Mouse (Mus musculus): ENCODE data around the gene Dnaaf2. TPM values are rescaled to one million over a fixed set of nuclear protein-coding genes. Genes with fewer than 3 reads are reported as not detected.
A peak's percentile ranks its signal among the peaks of the same experiment; 100 is the strongest.
"Not testable (repeated sequence)": the region's sequence is repeated elsewhere in the genome, so short reads cannot be mapped to it uniquely, and the experiment has no call there.

The Dnaaf2 gene
- total RNA-seq, 1 experiment from 2014 or later: 3.4 TPM

DNA sequence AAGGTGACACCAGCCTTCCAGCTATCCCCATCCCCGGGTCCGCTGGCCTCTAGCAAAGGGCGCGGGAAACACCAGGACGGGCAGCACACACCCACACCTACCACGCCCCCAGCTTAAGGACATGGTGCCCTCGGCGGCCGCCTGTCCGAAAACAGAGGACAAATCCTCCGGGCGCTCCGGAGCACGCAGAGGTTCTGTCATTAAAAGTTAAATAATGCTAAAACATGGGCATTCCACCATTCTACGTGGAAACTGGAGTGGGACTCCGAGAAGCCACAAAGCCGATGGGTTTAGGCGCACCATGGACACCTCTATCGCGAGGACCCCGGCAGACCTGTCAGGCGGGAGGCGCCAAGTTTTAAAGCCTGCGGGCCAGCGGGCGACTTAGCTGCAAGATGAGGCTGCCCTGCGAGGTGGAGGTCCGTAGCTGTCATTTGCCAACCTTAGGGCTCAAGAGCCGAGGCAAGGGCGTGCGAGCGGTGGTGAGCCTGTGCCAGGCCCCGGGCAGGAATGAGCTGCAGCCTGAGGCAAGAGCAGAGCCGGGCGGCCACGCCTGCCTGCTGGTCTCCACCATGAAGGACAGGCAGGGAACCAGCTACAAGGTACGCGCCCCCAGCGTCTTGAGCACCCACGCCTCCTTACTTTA, 29.6 kb downstream of the Dnaaf2 start, which contains the start of gene Lrr1:
Gene Lrr1 (plus strand): TSS at position 354 of the 646 bp plus-strand sequence.
- peak; percentile 95 for ATAC-seq (replicated peaks; ENCODE audit: insufficient number of reproducible peaks, low FRiP score, low TSS enrichment, poor library complexity, severe bottlenecking)

DNA sequence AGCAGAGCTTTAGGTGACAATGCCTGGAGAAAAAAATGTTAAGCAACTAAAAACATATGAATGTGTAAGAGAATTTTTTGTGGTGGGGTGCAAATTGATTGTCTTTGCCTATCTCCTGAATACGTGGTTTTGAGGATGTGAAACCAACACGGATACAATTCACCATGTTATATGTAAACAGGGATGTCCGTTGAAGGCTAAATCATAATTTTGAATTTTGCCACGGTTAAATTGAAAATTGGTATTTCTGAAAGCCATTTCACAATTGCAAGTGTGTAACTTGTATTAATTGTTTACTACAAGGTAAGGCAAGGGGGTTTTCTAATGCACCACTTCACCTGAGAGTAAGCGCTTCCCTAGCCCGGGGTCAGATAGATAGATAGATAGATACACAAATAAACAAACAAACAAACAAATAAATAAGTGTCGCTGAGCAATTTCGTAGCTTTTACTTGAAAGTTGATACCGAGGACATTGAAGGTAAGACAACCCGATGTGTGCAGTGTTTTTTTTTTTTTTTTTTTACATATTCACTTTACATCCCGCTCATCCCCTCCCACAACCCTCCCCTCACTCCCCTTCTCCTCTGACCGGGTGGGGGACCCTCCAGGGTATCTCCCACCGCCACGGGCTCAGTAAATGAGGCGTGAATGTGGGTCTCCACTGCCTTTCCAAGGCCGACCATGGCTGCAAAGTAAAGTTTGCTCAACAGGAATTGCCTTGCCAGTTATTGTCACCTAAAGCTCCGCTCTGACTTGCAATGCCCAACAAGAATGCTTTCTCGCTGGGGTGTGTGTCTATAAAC, 30.4 kb downstream of the Dnaaf2 start:
- ATAC-seq (replicated peaks; ENCODE audit: insufficient number of reproducible peaks, low FRiP score, low TSS enrichment, poor library complexity, severe bottlenecking): no peak

DNA sequence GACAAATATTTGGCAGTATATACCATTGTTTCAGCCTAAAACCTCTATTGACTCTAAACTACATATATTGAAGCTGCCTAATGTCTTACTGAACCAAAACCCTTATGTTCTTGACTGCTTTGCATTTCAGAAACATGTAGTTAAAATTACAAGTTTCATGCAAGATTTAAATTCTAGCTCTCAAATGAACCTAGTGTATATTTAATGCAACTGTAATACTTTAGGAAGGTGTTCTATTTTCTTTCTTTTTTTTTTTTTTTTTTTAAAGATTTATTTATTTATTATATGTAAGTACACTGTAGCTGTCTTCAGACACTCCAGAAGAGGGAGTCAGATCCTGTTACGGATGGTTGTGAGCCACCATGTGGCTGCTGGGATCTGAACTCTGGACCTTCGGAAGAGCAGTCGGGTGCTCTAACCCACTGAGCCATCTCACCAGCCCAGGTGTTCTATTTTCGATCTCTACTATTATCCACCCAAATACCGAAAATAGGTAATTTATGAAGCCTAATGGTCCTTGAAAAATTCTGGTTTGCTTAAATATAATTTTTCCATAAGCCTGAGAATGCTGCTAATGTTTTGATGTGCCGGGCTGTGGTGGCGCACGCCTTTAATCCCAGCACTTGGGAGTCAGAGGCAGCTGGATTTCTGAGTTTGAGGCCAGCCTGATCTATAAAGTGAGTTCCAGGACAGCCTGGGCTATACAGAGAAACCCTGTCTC, 31.2 kb downstream of the Dnaaf2 start:
- not testable (repeated sequence) for ATAC-seq (replicated peaks; ENCODE audit: insufficient number of reproducible peaks, low FRiP score, low TSS enrichment, poor library complexity, severe bottlenecking)

DNA sequence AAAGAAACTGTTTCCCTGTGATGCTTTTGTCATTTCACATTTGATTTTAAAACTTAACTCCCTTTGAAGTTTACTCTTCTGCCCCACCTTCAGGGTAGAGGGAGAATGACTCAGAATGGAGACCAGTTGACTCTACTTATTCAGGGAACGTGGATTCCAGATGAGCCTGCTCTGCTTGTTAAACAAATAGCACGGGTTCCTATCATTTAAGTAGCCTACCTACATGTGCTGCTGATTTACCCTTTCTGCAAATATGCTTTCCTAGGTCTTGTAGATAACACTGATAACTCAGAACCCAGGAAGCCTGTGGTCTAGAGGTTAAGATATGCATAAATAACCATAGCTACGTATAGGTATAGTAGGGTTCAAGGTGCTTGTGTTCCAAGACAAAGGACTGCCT, 33.3 kb downstream of the Dnaaf2 start:
- no peak for ATAC-seq (replicated peaks; ENCODE audit: insufficient number of reproducible peaks, low FRiP score, low TSS enrichment, poor library complexity, severe bottlenecking)

DNA sequence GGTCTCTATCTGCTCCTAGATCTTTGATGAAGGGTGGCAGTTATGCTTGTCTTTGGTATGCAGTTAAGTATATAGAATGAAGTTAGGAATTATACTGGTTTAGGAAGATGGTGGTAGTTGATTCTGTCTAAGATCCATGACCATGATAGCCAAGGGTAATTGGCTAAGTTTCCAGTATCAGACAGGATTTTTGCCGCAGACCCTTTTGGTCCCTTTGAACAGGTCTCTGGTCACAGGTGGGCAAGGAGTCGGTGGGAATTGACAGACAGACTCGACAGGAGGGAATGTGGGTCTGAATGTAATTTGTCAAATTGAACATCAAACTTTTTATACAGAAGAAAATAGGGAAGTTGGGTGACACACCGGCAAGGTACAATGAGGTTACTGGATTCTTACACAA, 34.6 kb downstream of the Dnaaf2 start:
- not testable (repeated sequence) for ATAC-seq (replicated peaks; ENCODE audit: insufficient number of reproducible peaks, low FRiP score, low TSS enrichment, poor library complexity, severe bottlenecking)

DNA sequence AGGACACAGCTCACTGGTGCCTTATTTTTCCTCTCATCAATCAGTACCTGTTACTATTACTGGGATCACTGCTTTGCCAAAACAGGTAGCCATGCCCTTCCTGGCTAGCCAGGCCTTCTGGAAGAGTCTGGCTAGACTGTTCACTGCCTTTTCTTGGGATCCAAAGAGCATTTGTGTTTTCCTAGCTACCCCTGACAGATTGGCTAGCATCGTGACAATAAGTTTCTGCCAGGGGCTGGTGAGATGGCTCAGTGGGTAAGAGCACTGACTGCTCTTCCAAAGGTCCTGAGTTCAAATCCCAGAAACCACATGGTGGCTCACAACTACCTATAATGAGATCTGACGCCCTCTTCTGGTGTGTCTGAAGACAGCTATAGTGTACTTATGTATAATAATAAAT, 37.6 kb downstream of the Dnaaf2 start:
- not testable (repeated sequence) for ATAC-seq (replicated peaks; ENCODE audit: insufficient number of reproducible peaks, low FRiP score, low TSS enrichment, poor library complexity, severe bottlenecking)

DNA sequence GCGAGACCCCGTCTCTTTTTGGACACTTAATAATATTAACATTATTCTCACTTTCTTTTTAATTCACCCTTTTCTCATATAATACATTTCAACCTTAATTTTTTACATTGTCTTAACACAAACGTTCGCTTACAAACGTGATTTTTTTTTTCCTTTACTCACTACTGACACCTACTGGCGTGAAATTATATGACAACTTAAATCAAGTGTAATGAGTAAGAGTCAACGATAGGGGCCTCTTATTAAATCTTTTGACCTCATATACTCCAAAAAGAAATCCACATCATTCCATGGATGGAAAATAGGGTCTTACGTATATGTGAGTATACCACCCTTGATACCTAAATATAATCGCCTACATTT, 38.7 kb downstream of the Dnaaf2 start:
- ATAC-seq (replicated peaks; ENCODE audit: insufficient number of reproducible peaks, low FRiP score, low TSS enrichment, poor library complexity, severe bottlenecking): peak; percentile 29; the same call in 1 of the 2 replicates

DNA sequence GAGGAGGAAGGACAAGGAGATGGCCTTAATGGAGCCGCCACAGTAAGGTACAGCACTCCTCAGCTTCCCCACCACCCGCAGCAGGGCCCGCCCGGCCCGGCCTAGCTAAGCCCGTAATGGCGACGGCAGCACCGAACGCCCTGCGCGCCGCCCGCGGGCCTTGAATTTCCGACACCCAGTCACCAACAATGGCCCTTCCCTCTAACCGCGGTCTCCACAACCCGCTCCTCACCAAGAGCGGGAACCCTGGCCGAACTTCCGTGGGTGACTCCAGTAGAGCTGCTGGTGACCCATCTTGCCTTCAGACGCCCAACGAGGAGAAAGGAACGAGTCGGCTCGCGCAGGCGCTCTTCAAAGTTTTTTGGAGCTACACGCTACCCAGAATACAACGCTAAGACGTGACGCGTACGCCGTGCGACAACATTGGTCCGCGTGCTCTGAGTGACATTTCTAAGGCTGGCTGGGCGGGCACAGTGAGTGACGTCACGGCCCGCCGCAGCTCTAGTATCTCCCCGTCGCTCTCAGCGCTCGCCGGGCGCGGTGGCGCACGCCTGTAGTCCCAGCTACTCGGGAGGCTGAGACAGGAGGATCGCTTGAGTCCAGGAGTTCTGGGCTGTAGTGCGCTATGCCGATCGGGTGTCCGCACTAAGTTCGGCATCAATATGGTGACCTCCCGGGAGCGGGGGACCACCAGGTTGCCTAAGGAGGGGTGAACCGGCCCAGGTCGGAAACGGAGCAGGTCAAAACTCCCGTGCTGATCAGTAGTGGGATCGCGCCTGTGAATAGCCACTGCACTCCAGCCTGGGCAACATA, 39.3 kb downstream of the Dnaaf2 start, which contains the start of gene Rps29:
Gene Rps29 (minus strand): TSS at position 422 of the 813 bp plus-strand sequence.
- ATAC-seq (replicated peaks; ENCODE audit: insufficient number of reproducible peaks, low FRiP score, low TSS enrichment, poor library complexity, severe bottlenecking): peak; percentile 89

DNA sequence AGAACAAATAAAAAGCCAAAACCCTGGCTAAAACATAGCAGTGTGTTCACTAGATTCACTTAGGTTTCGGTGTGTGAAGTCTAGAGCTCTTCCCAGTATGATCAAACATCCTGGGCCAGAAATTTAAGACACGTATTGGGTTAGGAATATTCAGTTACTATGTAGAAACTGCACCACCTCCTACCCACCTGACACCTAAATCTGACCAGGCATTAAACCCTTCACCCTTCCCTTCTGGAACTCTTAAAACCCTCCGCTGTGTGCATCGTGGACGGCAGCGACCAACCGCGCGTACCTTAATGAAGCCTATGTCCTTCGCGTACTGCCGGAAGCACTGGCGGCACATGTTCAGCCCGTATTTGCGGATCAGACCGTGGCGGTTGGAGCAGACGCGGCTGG, 39.9 kb downstream of the Dnaaf2 start:
- 0 out of 2 replicates have a peak, but pooled peaks have one; percentile 4 for ATAC-seq (replicated peaks; ENCODE audit: insufficient number of reproducible peaks, low FRiP score, low TSS enrichment, poor library complexity, severe bottlenecking)

DNA sequence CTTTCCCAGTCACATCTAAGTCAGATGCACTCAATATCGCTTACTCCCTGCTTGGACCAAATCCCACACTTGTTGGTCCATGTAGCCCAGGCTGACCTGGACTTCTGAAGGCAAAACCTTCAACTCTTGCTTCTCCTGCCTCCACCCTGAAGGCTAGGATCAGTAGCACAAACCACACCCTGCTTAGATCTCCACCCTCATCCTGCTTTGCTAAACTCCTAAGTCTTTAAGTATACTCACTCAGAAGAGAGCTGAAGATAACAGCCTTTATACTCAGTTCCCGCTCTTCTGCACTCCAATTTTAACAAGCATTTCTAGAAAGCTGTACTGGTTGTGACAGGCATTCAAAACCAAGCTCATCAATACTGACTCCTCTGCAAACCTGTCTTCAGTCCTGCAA, 41.1 kb downstream of the Dnaaf2 start:
- no peak for ATAC-seq (replicated peaks; ENCODE audit: insufficient number of reproducible peaks, low FRiP score, low TSS enrichment, poor library complexity, severe bottlenecking)

DNA sequence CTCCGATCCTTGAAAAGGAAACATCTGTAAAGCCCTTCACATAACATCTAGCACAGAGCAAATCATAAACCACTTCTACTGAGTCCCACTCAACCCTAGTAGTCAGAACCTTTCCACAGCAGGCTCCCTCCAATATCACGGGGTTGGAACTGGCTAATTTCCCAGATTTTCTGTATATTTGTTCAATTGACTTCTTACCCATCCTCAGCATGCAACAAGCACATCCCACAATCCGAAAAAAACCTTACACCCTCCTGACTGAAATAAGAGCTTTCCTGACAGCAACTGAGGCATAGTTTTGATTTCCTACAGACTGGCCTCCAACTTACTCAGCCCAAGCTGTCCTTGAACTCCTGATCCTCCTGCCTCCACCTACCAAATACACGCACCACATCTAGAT, 41.8 kb downstream of the Dnaaf2 start:
- ATAC-seq (replicated peaks; ENCODE audit: insufficient number of reproducible peaks, low FRiP score, low TSS enrichment, poor library complexity, severe bottlenecking): no peak

DNA sequence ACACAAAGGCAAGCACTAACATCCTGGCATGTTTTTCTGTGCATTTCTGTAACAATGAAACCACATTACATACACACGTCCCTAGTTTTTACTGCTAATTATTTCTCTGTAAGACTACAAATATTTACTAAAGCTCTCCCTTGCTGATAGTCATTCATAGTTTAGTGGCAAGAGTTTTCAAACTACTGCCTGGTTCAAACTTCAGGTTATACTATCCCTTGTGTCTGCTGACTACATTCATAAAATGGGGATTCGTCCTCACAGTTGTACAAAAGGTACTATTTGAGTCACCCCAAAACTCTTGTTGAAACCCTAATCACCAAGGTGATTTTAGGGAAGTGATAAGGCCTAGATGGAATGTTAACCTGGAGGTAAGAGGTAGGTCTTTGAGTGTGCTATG, 42.3 kb downstream of the Dnaaf2 start:
- ATAC-seq (replicated peaks; ENCODE audit: insufficient number of reproducible peaks, low FRiP score, low TSS enrichment, poor library complexity, severe bottlenecking): no peak

DNA sequence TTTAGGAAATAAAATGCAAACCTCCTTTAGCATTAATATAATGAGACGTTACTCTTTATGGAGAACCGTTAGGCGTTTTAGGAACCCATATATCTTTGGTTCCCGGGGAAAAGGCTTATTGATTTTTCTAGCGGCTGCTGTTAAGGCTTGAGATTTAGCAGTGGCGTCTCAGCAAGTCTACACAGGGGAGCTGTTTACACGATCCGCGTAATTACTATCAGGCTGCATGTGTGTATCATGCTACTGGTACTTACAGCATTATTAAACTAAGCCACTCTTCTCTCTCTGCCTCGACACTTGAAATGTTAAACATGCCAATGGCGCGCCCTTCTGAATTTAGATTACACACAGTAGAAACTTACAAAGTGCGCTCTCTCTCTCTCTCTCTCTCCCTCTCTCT, 48.2 kb downstream of the Dnaaf2 start:
- ATAC-seq (replicated peaks; ENCODE audit: insufficient number of reproducible peaks, low FRiP score, low TSS enrichment, poor library complexity, severe bottlenecking): no peak

DNA sequence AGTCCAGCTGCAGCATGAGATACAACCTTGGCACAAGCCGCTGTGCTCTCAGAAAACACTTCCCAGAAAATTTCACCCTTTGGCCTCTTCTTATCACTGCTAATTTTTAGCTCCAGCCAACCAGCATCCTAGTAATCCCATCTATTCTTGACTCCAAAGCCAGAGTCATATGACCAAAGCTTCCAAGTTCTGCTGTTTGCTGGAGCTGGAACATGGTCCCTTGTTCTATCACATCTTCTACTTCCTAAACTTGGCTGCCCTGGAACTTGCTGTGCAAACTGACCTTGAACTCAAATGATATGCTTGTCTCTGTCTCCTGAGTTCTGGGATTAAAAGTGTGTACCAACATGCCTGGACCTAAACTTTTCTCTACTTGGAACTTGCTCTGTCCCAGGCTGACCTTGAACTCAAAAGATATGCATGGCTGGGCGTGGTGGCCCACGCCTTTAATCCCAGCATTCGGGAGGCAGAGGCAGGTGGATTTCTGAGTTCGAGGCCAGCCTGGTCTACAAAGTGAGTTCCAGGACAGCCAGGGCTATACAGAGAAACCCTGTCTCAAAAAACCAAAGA, 51.0 kb downstream of the Dnaaf2 start:
- ATAC-seq (replicated peaks; ENCODE audit: insufficient number of reproducible peaks, low FRiP score, low TSS enrichment, poor library complexity, severe bottlenecking): no peak

DNA sequence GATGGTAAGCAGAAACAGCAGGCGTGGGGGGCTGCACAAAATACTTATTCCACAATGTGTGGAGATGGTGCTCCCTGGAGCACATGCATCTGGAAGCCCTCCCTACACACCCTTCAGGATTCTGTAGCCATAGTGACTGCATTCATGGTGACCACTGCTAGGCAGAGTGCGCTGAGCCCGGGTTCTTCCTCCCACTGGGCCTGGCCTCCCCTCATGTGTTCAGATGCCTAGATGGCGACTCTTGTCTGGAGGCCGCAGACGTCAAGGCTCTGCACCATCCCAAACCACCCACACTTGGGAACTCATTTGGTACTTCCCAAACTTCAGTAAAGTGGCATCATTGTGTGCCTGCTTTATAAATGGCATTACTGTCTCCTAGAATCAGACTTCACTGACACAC, 54.8 kb downstream of the Dnaaf2 start:
- ATAC-seq (replicated peaks; ENCODE audit: insufficient number of reproducible peaks, low FRiP score, low TSS enrichment, poor library complexity, severe bottlenecking): peak; percentile 27; the same call in 1 of the 2 replicates

DNA sequence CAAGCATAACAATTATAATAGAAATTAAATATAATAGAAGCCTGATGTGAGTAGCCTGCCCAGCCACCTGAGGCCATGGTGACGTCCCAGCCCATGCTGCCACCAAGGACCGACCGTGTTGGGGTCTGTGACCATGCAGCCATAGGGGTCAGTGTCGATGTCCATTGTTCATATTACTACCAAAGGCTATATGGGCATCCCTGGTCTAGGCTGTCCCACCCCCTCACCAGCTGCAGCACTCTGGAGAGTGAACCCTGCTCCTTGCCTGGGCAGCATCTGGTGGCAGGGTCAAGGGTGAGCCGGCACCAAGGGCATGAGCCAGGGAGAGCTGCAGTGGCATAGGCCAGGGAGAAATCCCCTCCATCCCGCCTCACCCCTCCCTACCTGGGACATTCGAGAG, 58.4 kb downstream of the Dnaaf2 start:
- ATAC-seq (replicated peaks; ENCODE audit: insufficient number of reproducible peaks, low FRiP score, low TSS enrichment, poor library complexity, severe bottlenecking): no peak; the same call in 1 of the 2 replicates

DNA sequence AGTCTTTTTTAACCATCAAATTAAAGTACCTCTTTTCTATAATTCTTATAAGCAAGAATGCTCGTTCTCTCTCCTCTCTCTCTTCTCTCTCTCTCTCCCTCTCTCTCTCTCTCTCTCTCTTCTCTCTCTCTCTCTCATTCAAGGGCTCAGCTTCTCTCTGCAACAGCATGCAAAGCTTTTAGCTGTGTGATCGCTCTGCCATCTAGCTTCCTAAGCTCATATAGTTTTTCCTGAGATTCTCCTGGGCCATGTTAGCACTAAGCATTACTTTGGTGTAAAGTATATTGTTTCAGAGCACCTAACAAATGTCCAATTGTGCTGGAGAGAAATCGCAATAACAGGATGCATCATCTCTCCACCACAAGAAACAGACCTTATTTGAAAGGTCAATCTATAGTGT, 59.0 kb downstream of the Dnaaf2 start:
- ATAC-seq (replicated peaks; ENCODE audit: insufficient number of reproducible peaks, low FRiP score, low TSS enrichment, poor library complexity, severe bottlenecking): no peak

All from monocyte, adult 5-6 weeks (primary cell).